Mouse (Mus musculus) limb, embryonic 11.5 days (tissue): Measurements from ENCODE around the gene Stoml3. TPM values are rescaled to one million over a fixed set of nuclear protein-coding genes. Genes with fewer than 3 reads are reported as not detected.

Experiments
- ATAC-seq: fragments of 200-750 bp; cut with Nextera tagmentation; 2 replicates; pipeline ENCODE4 v1.8.0; 2017; ENCODE audit warnings: low read depth; ENCODE audit not compliant: insufficient number of reproducible peaks, low FRiP score, low TSS enrichment
- DNase-seq: peaks from one replicate; pipeline ENCODE4 v3.0.0-alpha.2; 2015; ENCODE audit warnings: low spot score
- H3K27ac ChIP-seq: fragments of 300-500 bp; sonication (generic); replicated peaks from 2 replicates; pipeline ENCODE4 v1.5.1; 2014; ENCODE audit warnings: low read depth, mild to moderate bottlenecking, low read length
- H3K27me3 ChIP-seq: fragments of 300-500 bp; sonication (generic); 2 replicates; pipeline ENCODE4 v1.6.1; 2014; ENCODE audit warnings: mild to moderate bottlenecking, low read length, mixed read lengths; ENCODE audit not compliant: control insufficient read depth, insufficient read depth
- H3K36me3 ChIP-seq: fragments of 300-500 bp; sonication (generic); 2 replicates; pipeline ENCODE4 v1.6.1; 2014; ENCODE audit warnings: mild to moderate bottlenecking, low read length, moderate library complexity, mixed read lengths; ENCODE audit not compliant: control insufficient read depth, insufficient read depth
- H3K4me1 ChIP-seq: fragments of 300-500 bp; sonication (generic); 2 replicates; pipeline ENCODE4 v1.6.1; 2014; ENCODE audit warnings: low read length, mixed read lengths; ENCODE audit not compliant: control insufficient read depth, insufficient read depth
- H3K4me2 ChIP-seq: fragments of 300-500 bp; sonication (generic); 2 replicates; pipeline ENCODE4 v1.6.1; 2014; ENCODE audit warnings: low read depth, mild to moderate bottlenecking, moderate library complexity; ENCODE audit not compliant: severe bottlenecking
- H3K4me3 ChIP-seq: fragments of 300-500 bp; sonication (generic); 2 replicates; pipeline ENCODE4 v1.5.1; 2014; ENCODE audit warnings: low read depth, low read length
- H3K9ac ChIP-seq: fragments of 300-500 bp; sonication (generic); 2 replicates; pipeline ENCODE4 v1.6.1; 2014; ENCODE audit warnings: mild to moderate bottlenecking, low read length
- H3K9me3 ChIP-seq: fragments of 300-500 bp; sonication (generic); 2 replicates; pipeline ENCODE4 v1.6.1; 2016; ENCODE audit warnings: low read length; ENCODE audit not compliant: control insufficient read depth
- WGBS: fragments of 180-500 bp; shearing (Covaris S2); extraction: QIAGEN DNeasy Blood & Tissue Kit; methylation state at CpG from one replicate; pipeline ENCODE4 v1.1.7; 2014; 5-methylcytosine and 5-hydroxymethylcytosine counted together
- polyA plus RNA-seq: library from polyadenylated mRNA; unstranded; fragments of >200 nt; fragmentation: Nextera tagmentation; extraction: Ambion mirVana; gene quantifications from 2 replicates; pipeline ENCODE4 v1.2.1, GENCODE M21; 2014

The Stoml3 gene
- polyA plus RNA-seq: not detected in 2 replicates

DNA sequence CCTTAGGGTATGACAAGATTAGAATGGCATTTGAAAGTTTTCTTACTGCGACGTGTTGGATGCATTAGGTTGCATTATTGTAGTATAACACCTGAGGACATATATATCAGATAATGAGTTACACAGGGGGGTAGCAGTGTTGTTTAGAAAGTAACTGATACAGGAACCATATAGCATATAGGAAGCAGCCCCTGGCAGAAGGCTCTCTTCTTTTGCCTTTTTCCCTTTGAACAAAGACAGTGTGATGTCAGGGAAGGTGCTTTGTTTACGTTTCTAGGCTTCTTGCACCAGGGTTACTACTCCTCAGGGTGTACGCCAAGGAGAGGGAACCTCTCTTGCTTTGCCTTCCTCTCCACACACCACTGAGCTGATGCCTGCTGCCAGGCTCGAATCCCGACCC lies at the start of gene Stoml3:
Gene Stoml3, plus strand, starts transcription at position 301 of the 400 bp plus-strand sequence.
- no peak within 1 kb of the TSS for H3K4me3 ChIP-seq
- no peak within 1 kb of the TSS for H3K4me2 ChIP-seq
- H3K27me3 ChIP-seq: no peaks in the 10 kb centered on the region
- no peaks in the 10 kb centered on the region for H3K4me1 ChIP-seq
- no peak for ATAC-seq
- no peaks in the 10 kb centered on the region for H3K9me3 ChIP-seq
- WGBS: 80% methylated on average over 6 of the region's 6 CpGs
- H3K9ac ChIP-seq: no peak within 1 kb of the TSS
- no peaks in the 10 kb centered on the region for H3K36me3 ChIP-seq
- H3K27ac ChIP-seq: no peak within 1 kb of the TSS
- no peak for DNase-seq

DNA sequence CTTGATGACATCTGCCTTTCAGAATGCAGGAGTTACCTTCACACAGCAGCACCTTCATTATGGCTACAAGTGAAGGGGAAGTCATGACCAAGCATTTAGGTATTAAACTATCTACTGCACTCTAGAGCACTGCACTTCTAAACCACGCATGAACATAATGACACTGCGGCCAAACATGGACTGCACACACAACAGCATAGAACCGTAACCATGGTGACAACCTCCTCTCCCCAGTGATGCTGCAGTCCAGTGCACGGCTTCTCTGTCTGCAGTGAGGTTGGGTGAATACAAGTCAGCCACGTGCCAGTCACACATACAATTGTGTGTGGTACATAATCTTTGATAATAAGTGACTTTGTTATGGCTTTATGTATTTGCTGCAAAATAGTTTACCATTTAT lies 42.9 kb upstream of the Stoml3 start:
- Histone ChIP-seq H3K4me2 (no peak overlapping the region), H3K36me3 (no peaks in the 10 kb centered on the region), H3K4me1 (no peaks in the 10 kb centered on the region), H3K4me3 (no peak overlapping the region), H3K27me3 (no peaks in the 10 kb centered on the region), H3K9ac (no peak overlapping the region), H3K27ac (no peak overlapping the region), H3K9me3 (no peaks in the 10 kb centered on the region)
- DNase-seq: no peak
- WGBS: 86% methylated on average over 5 of the region's 5 CpGs
- no peak for ATAC-seq

DNA sequence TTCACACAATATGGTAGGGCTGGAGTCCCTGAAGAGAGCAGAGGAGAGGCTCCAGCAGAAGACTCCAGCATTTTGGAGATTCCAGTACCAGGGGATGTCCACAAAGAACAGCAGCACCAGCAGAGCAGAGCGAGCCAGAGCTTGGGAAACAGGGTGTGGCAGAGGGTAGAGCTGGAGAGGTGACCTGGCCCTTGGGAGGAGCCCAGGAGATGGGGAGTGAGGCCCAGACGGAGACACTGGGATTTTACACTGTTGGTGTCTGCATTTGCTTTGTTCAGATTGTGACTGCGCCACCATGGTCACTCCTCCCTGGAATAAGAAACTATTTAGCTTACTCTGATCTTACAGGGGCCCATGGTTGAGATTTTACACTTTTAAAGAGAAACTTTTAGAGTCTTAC lies 41.7 kb upstream of the Stoml3 start:
- H3K4me2 ChIP-seq: no peak overlapping the region
- H3K9ac ChIP-seq: no peak overlapping the region
- no peaks in the 10 kb centered on the region for H3K27me3 ChIP-seq
- WGBS: 86% methylated on average over 3 of the region's 3 CpGs
- H3K36me3 ChIP-seq: no peaks in the 10 kb centered on the region; the same call in 1 of the 2 replicates
- ATAC-seq (no peak), DNase-seq (no peak)
- no peak overlapping the region for H3K27ac ChIP-seq
- H3K9me3 ChIP-seq: no peaks in the 10 kb centered on the region
- no peak overlapping the region for H3K4me3 ChIP-seq
- H3K4me1 ChIP-seq: no peaks in the 10 kb centered on the region

DNA sequence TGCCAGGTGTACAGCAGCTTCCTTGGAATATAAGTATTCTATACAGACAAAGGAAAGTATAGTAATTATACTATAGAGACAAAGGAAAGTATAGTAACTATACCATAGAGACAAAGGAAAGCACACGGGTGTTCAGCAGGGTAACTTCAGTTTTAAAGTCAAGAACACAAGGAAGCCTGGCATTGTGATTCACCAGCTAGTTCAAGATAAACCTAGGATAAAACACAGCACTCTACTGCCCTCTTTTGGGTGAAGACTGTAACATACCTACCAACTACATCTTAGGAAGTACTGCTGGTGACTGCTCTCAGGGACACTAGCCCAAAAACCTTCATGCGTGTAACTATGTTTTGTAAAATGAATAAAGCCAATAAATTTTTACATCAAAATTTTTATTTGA lies 40.2 kb upstream of the Stoml3 start:
- ATAC-seq (no peak), DNase-seq (peak; percentile 43)
- Histone ChIP-seq H3K9me3 (no peaks in the 10 kb centered on the region), H3K36me3 (peaks cover 6% of the 10 kb centered on the region; the same call in 1 of the 2 replicates), H3K4me3 (no peak overlapping the region), H3K27ac (no peak overlapping the region), H3K4me2 (no peak overlapping the region), H3K9ac (no peak overlapping the region), H3K27me3 (no peaks in the 10 kb centered on the region), H3K4me1 (no peaks in the 10 kb centered on the region)
- 29% methylated on average over 2 of the region's 2 CpGs for WGBS

DNA sequence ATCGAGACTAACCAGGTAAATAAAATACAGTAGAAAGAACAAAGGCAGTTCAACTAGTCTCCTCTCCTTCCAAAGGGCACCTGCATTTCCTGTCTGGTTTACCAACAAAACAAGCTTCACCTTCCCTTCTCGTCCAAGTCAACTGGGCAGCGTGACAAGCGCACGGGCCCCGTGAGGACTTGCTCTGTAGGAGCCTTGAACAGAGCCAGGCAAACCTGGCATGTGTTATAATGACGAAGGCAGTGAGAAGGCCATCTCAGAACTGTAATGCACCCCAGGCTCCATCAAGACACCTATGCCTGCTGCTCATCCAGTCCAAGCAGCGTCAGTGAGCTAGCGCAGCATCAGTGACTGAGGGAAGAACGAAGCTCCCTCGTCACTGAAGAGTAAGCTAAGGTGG lies 37.8 kb upstream of the Stoml3 start:
- H3K36me3 ChIP-seq: peaks cover 9% of the 10 kb centered on the region; the same call in 1 of the 2 replicates
- 94% methylated on average over 11 of the region's 11 CpGs for WGBS

DNA sequence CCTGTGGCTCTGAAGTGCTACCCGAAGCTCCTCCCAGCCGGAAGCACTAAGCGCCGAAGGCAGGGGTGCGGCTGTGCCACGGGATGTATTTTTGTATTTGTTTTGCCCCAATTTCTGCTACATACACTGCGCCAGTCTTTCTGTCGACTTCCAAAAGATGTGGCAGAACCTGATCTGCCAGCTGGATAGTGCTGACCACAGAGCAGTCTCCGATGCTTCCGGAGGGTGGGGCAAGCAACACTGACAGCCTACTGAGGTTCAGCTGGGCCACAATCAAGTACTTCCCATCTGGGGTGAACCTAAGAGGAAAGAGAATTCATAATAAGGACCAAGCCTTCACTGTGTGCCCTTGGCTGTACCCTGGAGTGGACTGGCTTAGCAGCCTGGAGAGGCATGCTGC lies 36.1 kb upstream of the Stoml3 start:
- Histone ChIP-seq H3K4me3 (no peak overlapping the region), H3K4me1 (no peaks in the 10 kb centered on the region), H3K9me3 (no peaks in the 10 kb centered on the region), H3K27ac (no peak overlapping the region), H3K4me2 (no peak overlapping the region), H3K27me3 (no peaks in the 10 kb centered on the region), H3K36me3 (peaks cover 16% of the 10 kb centered on the region), H3K9ac (no peak overlapping the region)
- ATAC-seq: no peak
- 91% methylated on average over 10 of the region's 10 CpGs for WGBS
- DNase-seq: no peak

More for the DNA sequence above, 37.8 kb upstream of the Stoml3 start:
- H3K9ac ChIP-seq: no peak overlapping the region
- DNase-seq: no peak
- no peak overlapping the region for H3K4me3 ChIP-seq
- no peaks in the 10 kb centered on the region for H3K9me3 ChIP-seq
- H3K27me3 ChIP-seq: no peaks in the 10 kb centered on the region
- no peak for ATAC-seq
- H3K27ac ChIP-seq: no peak overlapping the region
- H3K4me2 ChIP-seq: no peak overlapping the region
- no peaks in the 10 kb centered on the region for H3K4me1 ChIP-seq

DNA sequence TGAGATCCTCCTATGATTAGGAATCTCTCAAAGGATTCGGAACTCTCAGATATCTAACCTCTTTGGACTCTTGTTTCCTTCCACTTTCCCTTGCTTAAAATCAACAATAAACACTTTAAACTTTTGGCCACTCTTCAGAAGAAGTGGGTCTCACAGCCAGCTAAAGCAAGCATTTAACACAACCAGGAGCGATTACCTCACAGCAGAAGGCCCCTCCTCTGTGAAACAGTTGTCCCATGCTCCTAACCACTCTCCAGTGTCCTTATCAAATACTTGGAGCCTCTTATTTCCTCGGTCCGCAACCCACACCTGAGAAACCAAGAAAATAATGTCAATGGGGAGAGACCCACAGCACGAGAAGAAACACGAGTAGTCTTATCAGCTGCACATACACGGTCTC lies 35.1 kb upstream of the Stoml3 start:
- H3K27me3 ChIP-seq: no peaks in the 10 kb centered on the region
- DNase-seq (no peak), ATAC-seq (no peak)
- H3K36me3 ChIP-seq: peaks cover 20% of the 10 kb centered on the region
- no peaks in the 10 kb centered on the region for H3K9me3 ChIP-seq
- no peak overlapping the region for H3K4me3 ChIP-seq
- H3K9ac ChIP-seq: no peak overlapping the region
- WGBS: 94% methylated on average over 7 of the region's 7 CpGs
- no peak overlapping the region for H3K27ac ChIP-seq
- H3K4me2 ChIP-seq: no peak overlapping the region
- H3K4me1 ChIP-seq: no peaks in the 10 kb centered on the region

DNA sequence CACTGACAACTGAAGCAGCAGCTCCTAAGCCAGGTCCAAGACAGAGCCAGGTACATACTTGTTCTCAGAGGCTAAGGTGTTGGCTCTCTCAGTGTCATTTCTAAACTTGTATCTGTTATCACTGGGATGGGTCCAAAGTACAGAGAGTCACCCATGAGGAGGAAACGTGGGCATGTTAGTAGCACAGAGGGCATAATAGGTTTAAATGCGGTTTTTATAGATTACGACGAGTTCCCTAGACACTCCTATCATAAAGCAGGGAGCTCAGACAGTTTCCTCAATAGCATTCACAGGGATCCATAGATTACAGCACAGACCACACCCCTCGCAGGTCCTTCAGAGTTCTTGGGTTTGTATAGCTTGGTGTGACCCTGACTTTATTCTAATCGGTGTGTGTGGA lies 34.4 kb upstream of the Stoml3 start:
- Histone ChIP-seq H3K4me1 (no peaks in the 10 kb centered on the region), H3K36me3 (peaks cover 20% of the 10 kb centered on the region), H3K4me2 (no peak overlapping the region), H3K27ac (no peak overlapping the region), H3K9me3 (no peaks in the 10 kb centered on the region), H3K4me3 (no peak overlapping the region), H3K9ac (no peak overlapping the region), H3K27me3 (no peaks in the 10 kb centered on the region)
- WGBS: 85% methylated on average over 6 of the region's 6 CpGs
- DNase-seq (no peak), ATAC-seq (no peak)

DNA sequence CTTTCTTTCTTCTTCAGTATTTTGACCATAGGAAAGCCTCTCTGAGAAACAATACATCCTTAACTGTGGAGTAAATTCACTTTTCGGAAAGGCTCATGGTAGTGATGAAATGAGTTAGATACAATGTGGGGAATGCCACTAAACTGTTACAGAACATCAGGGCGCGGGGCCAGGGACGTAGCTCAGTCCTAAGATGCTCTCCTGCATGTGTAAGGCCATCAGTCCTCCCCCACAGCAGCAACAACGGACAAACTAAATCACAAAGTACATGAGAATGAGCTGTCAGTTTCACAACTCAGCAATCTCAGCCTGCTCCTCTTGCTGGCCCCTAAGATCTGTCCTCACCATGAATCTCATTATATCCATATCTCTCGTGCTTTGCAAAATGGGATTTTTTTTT lies 33.9 kb upstream of the Stoml3 start:
- Histone ChIP-seq H3K9ac (no peak overlapping the region), H3K27ac (no peak overlapping the region), H3K9me3 (no peaks in the 10 kb centered on the region), H3K36me3 (peaks cover 20% of the 10 kb centered on the region), H3K4me2 (no peak overlapping the region), H3K4me3 (no peak overlapping the region), H3K27me3 (no peaks in the 10 kb centered on the region), H3K4me1 (no peaks in the 10 kb centered on the region)
- DNase-seq (no peak), ATAC-seq (no peak)
- WGBS: 91% methylated on average over 6 of the region's 6 CpGs
